Mouse (Mus musculus) layer of hippocampus, adult 8-10 months (tissue): Measurements from ENCODE around the gene Gm3435. TPM values are rescaled to one million over a fixed set of nuclear protein-coding genes. Genes with fewer than 3 reads are reported as not detected.
"Not testable (repeated sequence)": the region's sequence is repeated elsewhere in the genome, so short reads cannot be mapped to it uniquely, and the experiment has no call there.

Experiments used
- DNase-seq, 2 experiments: peaks; one replicate each; pipeline ENCODE4 v3.0.0; 2022; ENCODE audit warnings: low spot score in 2 of 2
- total RNA-seq, 4 experiments: library from RNA; stranded (reverse); gene quantifications; 2 replicates each; pipeline ENCODE4 v1.2.4; 2022

The Gm3435 gene
- total RNA-seq: 1 to 10 TPM; 5.7 to 7.3 (median 7.0) TPM

- DNase-seq: not testable (repeated sequence)
Measured at GRCm38 (mm10) chr17:15009706-15010413, at the start of gene Gm3435. Gene Gm3435, plus strand, starts transcription at chr17:15010176.

DNA sequence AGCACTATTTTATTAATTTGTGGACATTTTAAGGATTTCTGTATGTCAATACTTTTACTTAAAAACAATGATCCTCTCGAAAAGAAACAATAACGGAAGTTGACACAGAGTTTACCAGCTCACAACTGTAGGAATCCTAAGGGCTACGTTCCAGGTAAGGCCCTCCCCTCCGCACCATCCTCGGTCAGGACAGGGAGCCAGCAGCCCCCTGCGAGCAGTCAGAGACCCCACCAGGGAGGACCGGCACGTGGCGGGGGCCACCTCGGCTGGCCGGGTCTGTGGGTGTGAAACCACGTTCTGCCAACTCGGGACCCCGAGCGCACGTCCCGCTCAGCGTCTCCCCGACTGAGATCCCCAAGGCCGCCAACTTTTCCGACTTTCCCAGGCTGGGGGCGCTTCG, 49.5 kb upstream of the Gm3435 start:
- DNase-seq: no peak

GRCm38 (mm10) chr17:14960951-14961556, 48.9 kb upstream of the Gm3435 start, which contains the start of gene Phf10:
Gene Phf10, minus strand, starts transcription at chr17:14961273.
- not testable (repeated sequence) for DNase-seq

GRCm38 (mm10) chr17:14961557-14962154, 48.3 kb upstream of the Gm3435 start:
- not testable (repeated sequence) for DNase-seq

GRCm38 (mm10) chr17:14968373-14968913, 41.5 kb upstream of the Gm3435 start:
- DNase-seq: not testable (repeated sequence)

GRCm38 (mm10) chr17:14977718-14978361, 32.1 kb upstream of the Gm3435 start:
- not testable (repeated sequence) for DNase-seq

- not testable (repeated sequence) for DNase-seq
Measured at GRCm38 (mm10) chr17:14978362-14979038, 31.5 kb upstream of the Gm3435 start, which contains the start of the genes 9030025P20Rik and Gm3417. Gene 9030025P20Rik, plus strand, starts transcription at chr17:14978468. Gene Gm3417, minus strand, starts transcription at chr17:14978790.

- peak in 1 of 2 experiments; percentile 7 for DNase-seq
Measured at GRCm38 (mm10) chr17:14990116-14990702, 19.8 kb upstream of the Gm3435 start.

DNA sequence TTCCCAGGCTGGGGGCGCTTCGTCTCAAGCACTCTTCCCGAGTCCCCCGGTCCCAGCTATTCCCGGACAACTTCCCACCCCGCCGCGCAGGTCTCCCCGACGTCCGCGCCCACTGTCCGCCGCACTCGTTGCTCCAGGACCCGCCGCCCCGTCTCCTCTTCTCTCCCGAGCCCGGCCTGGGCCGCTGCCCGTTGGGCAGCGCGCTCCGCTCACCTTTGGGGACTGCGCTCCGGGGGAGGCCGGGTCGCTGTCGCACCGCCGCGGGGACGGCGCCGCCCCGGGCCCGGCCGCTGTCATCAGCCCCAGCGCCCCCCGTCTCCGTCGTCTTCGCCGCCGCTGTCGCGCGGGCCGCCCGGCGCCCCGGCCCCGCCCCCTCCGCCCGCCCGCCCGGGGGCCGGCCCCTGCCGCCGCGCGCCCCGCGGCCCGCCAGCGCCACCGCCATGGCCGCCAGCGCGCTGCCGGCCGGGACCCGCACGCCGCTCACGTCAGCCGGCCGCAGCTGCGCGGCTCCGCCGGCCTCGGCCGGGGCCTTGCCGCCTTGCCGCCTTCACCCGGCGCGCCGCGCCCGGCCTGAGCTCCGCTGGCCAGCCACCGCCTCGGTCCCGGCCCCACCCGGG, 17.3 kb upstream of the Gm3435 start:
- DNase-seq: not testable (repeated sequence)

DNA sequence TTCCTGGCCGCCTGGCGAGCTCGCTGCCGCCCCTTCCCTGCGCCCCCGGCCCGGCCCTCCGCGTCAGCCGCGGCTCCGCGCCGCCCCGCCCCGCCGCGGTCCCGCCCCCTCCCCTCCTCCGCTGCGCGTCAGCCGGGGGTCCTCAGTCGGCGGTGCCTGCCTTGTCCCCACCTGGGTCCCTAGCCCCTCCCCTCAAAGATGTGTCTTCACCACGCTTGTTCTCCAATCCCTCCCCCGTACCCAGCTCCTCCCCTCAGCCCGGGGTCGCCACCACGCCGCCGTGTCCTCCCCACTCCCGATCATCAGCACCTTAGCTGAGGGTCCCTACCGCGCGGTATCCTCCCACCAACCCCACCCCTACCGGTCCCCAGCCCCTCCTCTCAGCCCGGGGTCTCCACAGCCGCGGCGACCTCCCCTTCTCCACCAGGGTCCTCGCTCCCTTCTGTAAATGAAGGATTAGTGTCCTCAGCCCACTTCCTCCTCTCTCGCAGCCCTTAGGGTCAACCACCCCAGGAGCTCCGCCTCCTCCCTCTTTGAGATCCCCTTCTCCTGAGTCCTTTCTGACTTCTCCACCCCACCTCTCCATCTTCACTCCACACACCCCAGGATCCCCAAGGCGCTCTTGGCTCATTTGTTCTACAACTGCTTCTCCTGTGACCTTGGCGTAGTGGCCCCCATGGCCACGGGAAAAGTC, 16.7 kb upstream of the Gm3435 start:
- not testable (repeated sequence) for DNase-seq

- DNase-seq: not testable (repeated sequence)
Measured at GRCm38 (mm10) chr17:14994140-14994539, 15.8 kb upstream of the Gm3435 start.

- DNase-seq: not testable (repeated sequence)
Measured at GRCm38 (mm10) chr17:15000047-15000446, 9.9 kb upstream of the Gm3435 start.

DNA sequence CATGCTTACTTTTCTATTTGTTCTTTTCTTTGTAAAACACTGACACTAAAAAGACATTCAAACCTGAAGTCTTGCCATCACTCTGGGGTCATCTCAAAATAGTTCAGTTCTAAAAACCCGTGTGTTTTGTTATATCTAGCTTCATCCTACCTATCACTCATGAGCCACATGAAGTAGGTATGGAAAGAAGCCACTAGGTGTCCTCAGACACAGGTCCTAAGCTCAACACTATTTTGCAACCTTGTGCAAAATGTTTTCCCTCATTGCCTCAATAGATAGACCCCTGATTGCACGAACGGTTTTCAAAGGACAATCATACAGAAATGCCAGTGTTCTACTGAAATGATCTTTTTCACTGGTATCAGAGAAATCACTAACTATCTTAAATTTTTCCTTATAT, 888 bp upstream of the Gm3435 start:
- not testable (repeated sequence) for DNase-seq

GRCm38 (mm10) chr17:15021503-15022220, 11.7 kb downstream of the Gm3435 start:
- DNase-seq: peak; percentile 13 to 35

DNA sequence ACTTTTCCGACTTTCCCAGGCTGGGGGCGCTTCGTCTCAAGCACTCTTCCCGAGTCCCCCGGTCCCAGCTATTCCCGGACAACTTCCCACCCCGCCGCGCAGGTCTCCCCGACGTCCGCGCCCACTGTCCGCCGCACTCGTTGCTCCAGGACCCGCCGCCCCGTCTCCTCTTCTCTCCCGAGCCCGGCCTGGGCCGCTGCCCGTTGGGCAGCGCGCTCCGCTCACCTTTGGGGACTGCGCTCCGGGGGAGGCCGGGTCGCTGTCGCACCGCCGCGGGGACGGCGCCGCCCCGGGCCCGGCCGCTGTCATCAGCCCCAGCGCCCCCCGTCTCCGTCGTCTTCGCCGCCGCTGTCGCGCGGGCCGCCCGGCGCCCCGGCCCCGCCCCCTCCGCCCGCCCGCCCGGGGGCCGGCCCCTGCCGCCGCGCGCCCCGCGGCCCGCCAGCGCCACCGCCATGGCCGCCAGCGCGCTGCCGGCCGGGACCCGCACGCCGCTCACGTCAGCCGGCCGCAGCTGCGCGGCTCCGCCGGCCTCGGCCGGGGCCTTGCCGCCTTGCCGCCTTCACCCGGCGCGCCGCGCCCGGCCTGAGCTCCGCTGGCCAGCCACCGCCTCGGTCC, 14.0 kb downstream of the Gm3435 start:
- not testable (repeated sequence) for DNase-seq

DNA sequence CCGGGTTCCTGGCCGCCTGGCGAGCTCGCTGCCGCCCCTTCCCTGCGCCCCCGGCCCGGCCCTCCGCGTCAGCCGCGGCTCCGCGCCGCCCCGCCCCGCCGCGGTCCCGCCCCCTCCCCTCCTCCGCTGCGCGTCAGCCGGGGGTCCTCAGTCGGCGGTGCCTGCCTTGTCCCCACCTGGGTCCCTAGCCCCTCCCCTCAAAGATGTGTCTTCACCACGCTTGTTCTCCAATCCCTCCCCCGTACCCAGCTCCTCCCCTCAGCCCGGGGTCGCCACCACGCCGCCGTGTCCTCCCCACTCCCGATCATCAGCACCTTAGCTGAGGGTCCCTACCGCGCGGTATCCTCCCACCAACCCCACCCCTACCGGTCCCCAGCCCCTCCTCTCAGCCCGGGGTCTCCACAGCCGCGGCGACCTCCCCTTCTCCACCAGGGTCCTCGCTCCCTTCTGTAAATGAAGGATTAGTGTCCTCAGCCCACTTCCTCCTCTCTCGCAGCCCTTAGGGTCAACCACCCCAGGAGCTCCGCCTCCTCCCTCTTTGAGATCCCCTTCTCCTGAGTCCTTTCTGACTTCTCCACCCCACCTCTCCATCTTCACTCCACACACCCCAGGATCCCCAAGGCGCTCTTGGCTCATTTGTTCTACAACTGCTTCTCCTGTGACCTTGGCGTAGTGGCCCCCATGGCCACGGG, 14.7 kb downstream of the Gm3435 start:
- DNase-seq: not testable (repeated sequence)

DNA sequence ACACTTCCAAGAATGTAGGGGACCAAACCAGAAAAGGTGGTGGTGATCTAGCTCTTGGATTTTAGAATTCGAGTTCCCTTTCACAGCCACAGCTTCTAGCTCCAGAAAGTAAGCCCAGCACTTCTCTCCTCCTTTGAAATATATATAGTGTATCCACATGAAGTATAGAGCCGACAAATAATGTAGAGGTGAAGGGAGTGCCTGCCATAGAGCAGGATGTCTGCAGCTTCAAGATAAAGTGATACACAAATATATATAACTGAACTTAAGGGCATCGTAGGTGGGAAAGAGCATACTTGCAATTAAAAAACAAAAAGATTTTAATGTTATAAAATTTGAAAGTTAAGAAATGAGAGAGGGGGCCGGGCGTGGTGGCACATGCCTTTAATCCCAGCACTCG, 15.5 kb downstream of the Gm3435 start:
- not testable (repeated sequence) for DNase-seq

GRCm38 (mm10) chr17:15031414-15031813, 21.4 kb downstream of the Gm3435 start:
- not testable (repeated sequence) for DNase-seq
